Mouse (Mus musculus) kidney, postnatal 36 days (tissue): ENCODE measurements around the gene Panx1.

Experiments used
- DNase-seq, 2 experiments: peaks; one replicate each; pipeline ENCODE4 v3.0.0; 2021 to 2022; ENCODE audit warnings: mixed read lengths in 2 of 2

Gene Panx1

GRCm38 (mm10) chr9:15021156-15021555 is 24.1 kb downstream of the Panx1 start:
- no peak for DNase-seq

- no peak for DNase-seq
Observed at GRCm38 (mm10) chr9:15020561-15021080, 24.7 kb downstream of the Panx1 start.

- DNase-seq: no peak
Observed at GRCm38 (mm10) chr9:15018756-15019131, 26.5 kb downstream of the Panx1 start.

GRCm38 (mm10) chr9:15017791-15018755 is 27.2 kb downstream of the Panx1 start:
- no peak for DNase-seq

- DNase-seq: peak; percentile 70 to 86
Observed at GRCm38 (mm10) chr9:15015223-15015956, 29.9 kb downstream of the Panx1 start.

GRCm38 (mm10) chr9:15007566-15007965 is 37.7 kb downstream of the Panx1 start:
- no peak for DNase-seq

GRCm38 (mm10) chr9:15004298-15004685 is 41.0 kb downstream of the Panx1 start:
- DNase-seq: no peak

- no peak for DNase-seq
Observed at GRCm38 (mm10) chr9:15003676-15004297, 41.5 kb downstream of the Panx1 start.

- no peak for DNase-seq
Observed at GRCm38 (mm10) chr9:15002995-15003613, 42.2 kb downstream of the Panx1 start.

GRCm38 (mm10) chr9:14998790-14999189 is 46.5 kb downstream of the Panx1 start:
- DNase-seq: no peak

- no peak for DNase-seq
Observed at GRCm38 (mm10) chr9:14997271-14998055, 47.8 kb downstream of the Panx1 start.

GRCm38 (mm10) chr9:14995525-14995924 is 49.8 kb downstream of the Panx1 start:
- DNase-seq: no peak

GRCm38 (mm10) chr9:14988606-14989293 is 56.5 kb downstream of the Panx1 start:
- no peak for DNase-seq

- DNase-seq: no peak
Observed at GRCm38 (mm10) chr9:14983141-14983540, 62.1 kb downstream of the Panx1 start.

GRCm38 (mm10) chr9:14982683-14983082 is 62.6 kb downstream of the Panx1 start:
- DNase-seq: no peak

GRCm38 (mm10) chr9:14981539-14982155 is 63.6 kb downstream of the Panx1 start:
- DNase-seq: no peak

GRCm38 (mm10) chr9:14974251-14975232 is 70.7 kb downstream of the Panx1 start:
- DNase-seq: no peak

- DNase-seq: no peak
Observed at GRCm38 (mm10) chr9:14973762-14974161, 71.5 kb downstream of the Panx1 start.

- no peak for DNase-seq
Observed at GRCm38 (mm10) chr9:14970805-14971525, 74.3 kb downstream of the Panx1 start.
